Mouse (Mus musculus): ENCODE measurements around the gene 1700030K09Rik. TPM values are rescaled to one million over a fixed set of nuclear protein-coding genes. Genes with fewer than 3 reads are reported as not detected.
A peak's percentile ranks its signal among the peaks of the same experiment; 100 is the strongest.

Gene 1700030K09Rik
- polyA plus RNA-seq, 1 experiment from 2014 or later = 10.4 TPM

- Histone ChIP-seq H3K4me1 (replicated peaks; ENCODE audit: insufficient read depth, low read length) (peaks cover 17% of the 10 kb centered on the region), H3K9me3 (replicated peaks; ENCODE audit: low read length) (no peaks in the 10 kb centered on the region), H3K9ac (ENCODE audit: low read depth, low read length) (no peak overlapping the region), H3K4me3 (replicated peaks; ENCODE audit: low read depth, low read length) (no peak overlapping the region), H3K27ac (no peak overlapping the region), H3K36me3 (ENCODE audit: insufficient read depth, low read length) (no peaks in the 10 kb centered on the region), H3K27me3 (ENCODE audit: insufficient read depth, low read length) (no peaks in the 10 kb centered on the region), H3K4me2 (ENCODE audit: low read length) (no peak overlapping the region)
- WGBS = 55% methylated on average over 2 of the region's 2 CpGs
- ATAC-seq (replicated peaks; ENCODE audit: low FRiP score, low read depth) (no peak), DNase-seq (ENCODE audit: low spot score) (no peak)
- TF ChIP-seq CTCF (IDR thresholded peaks at IDR 0.05; ENCODE audit: low read depth) = no peak
Observed at GRCm38 (mm10) chr8:72415252-72415651, 28.4 kb upstream of the 1700030K09Rik start.

GRCm38 (mm10) chr8:72418073-72418472 is 25.6 kb upstream of the 1700030K09Rik start:
- H3K9me3 ChIP-seq (replicated peaks; ENCODE audit: low read length) = no peaks in the 10 kb centered on the region
- no peak overlapping the region for H3K27ac ChIP-seq
- H3K9ac ChIP-seq (ENCODE audit: low read depth, low read length) = no peak overlapping the region
- no peak overlapping the region for H3K4me2 ChIP-seq (ENCODE audit: low read length)
- WGBS = 94% methylated on average over 4 of the region's 4 CpGs
- no peak for DNase-seq (ENCODE audit: low spot score)
- no peak for TF ChIP-seq CTCF (IDR thresholded peaks at IDR 0.05; ENCODE audit: low read depth)
- no peaks in the 10 kb centered on the region for H3K27me3 ChIP-seq (ENCODE audit: insufficient read depth, low read length)
- no peak for ATAC-seq (replicated peaks; ENCODE audit: low FRiP score, low read depth)
- H3K36me3 ChIP-seq (ENCODE audit: insufficient read depth, low read length) = no peaks in the 10 kb centered on the region
- H3K4me1 ChIP-seq (replicated peaks; ENCODE audit: insufficient read depth, low read length) = peaks cover 19% of the 10 kb centered on the region
- H3K4me3 ChIP-seq (replicated peaks; ENCODE audit: low read depth, low read length) = no peak overlapping the region

- WGBS = 1% methylated on average over 73 of the region's 73 CpGs
- Histone ChIP-seq H3K27ac (peak overlapping the region; percentile 81), H3K27me3 (ENCODE audit: insufficient read depth, low read length) (no peaks in the 10 kb centered on the region), H3K4me3 (replicated peaks; ENCODE audit: low read depth, low read length) (peak overlapping the region; percentile 89), H3K4me1 (replicated peaks; ENCODE audit: insufficient read depth, low read length) (peaks cover 19% of the 10 kb centered on the region), H3K4me2 (ENCODE audit: low read length) (peak overlapping the region; percentile 71), H3K9me3 (replicated peaks; ENCODE audit: low read length) (no peaks in the 10 kb centered on the region), H3K36me3 (ENCODE audit: insufficient read depth, low read length) (no peaks in the 10 kb centered on the region), H3K9ac (ENCODE audit: low read depth, low read length) (peak overlapping the region; percentile 89)
- DNase-seq (ENCODE audit: low spot score) = peak; percentile 50
- ATAC-seq (replicated peaks; ENCODE audit: low FRiP score, low read depth) = peak; percentile 71
- no peak for TF ChIP-seq CTCF (IDR thresholded peaks at IDR 0.05; ENCODE audit: low read depth)
Observed at GRCm38 (mm10) chr8:72420571-72421361, 22.9 kb upstream of the 1700030K09Rik start.

- peak within 1 kb of the TSS; percentile 89 for H3K4me3 ChIP-seq (replicated peaks; ENCODE audit: low read depth, low read length)
- peak within 1 kb of the TSS; percentile 84 for H3K27ac ChIP-seq
- WGBS = under 1% methylated on average over 48 of the region's 48 CpGs
- peak; percentile 98 for ATAC-seq (replicated peaks; ENCODE audit: low FRiP score, low read depth)
- H3K4me1 ChIP-seq (replicated peaks; ENCODE audit: insufficient read depth, low read length) = peaks cover 19% of the 10 kb centered on the region
- H3K36me3 ChIP-seq (ENCODE audit: insufficient read depth, low read length) = no peaks in the 10 kb centered on the region
- no peak for TF ChIP-seq CTCF (IDR thresholded peaks at IDR 0.05; ENCODE audit: low read depth)
- peak; percentile 100 for DNase-seq (ENCODE audit: low spot score)
- no peaks in the 10 kb centered on the region for H3K27me3 ChIP-seq (ENCODE audit: insufficient read depth, low read length)
- H3K9me3 ChIP-seq (replicated peaks; ENCODE audit: low read length) = no peaks in the 10 kb centered on the region
- peak within 1 kb of the TSS; percentile 89 for H3K9ac ChIP-seq (ENCODE audit: low read depth, low read length)
- H3K4me2 ChIP-seq (ENCODE audit: low read length) = peak within 1 kb of the TSS; percentile 71
Observed at GRCm38 (mm10) chr8:72421362-72422335, 22.0 kb upstream of the 1700030K09Rik start, which contains the start of gene Eps15l1. TSS of gene Eps15l1 (minus strand) at chr8:72421460.

GRCm38 (mm10) chr8:72422926-72423325 is 20.8 kb upstream of the 1700030K09Rik start:
- Histone ChIP-seq H3K27ac (no peak overlapping the region), H3K9me3 (replicated peaks; ENCODE audit: low read length) (no peaks in the 10 kb centered on the region), H3K36me3 (ENCODE audit: insufficient read depth, low read length) (no peaks in the 10 kb centered on the region), H3K4me1 (replicated peaks; ENCODE audit: insufficient read depth, low read length) (peaks cover 12% of the 10 kb centered on the region), H3K4me2 (ENCODE audit: low read length) (no peak overlapping the region), H3K27me3 (ENCODE audit: insufficient read depth, low read length) (no peaks in the 10 kb centered on the region), H3K4me3 (replicated peaks; ENCODE audit: low read depth, low read length) (no peak overlapping the region), H3K9ac (ENCODE audit: low read depth, low read length) (no peak overlapping the region)
- WGBS = 84% methylated on average over 1 of the region's 1 CpGs
- TF ChIP-seq CTCF (IDR thresholded peaks at IDR 0.05; ENCODE audit: low read depth) = peak; percentile 59
- peak; percentile 32 for DNase-seq (ENCODE audit: low spot score)
- ATAC-seq (replicated peaks; ENCODE audit: low FRiP score, low read depth) = no peak

- Histone ChIP-seq H3K4me3 (replicated peaks; ENCODE audit: low read depth, low read length) (no peak overlapping the region), H3K4me2 (ENCODE audit: low read length) (no peak overlapping the region), H3K36me3 (ENCODE audit: insufficient read depth, low read length) (no peaks in the 10 kb centered on the region), H3K27me3 (ENCODE audit: insufficient read depth, low read length) (no peaks in the 10 kb centered on the region), H3K27ac (no peak overlapping the region), H3K4me1 (replicated peaks; ENCODE audit: insufficient read depth, low read length) (no peaks in the 10 kb centered on the region), H3K9me3 (replicated peaks; ENCODE audit: low read length) (no peaks in the 10 kb centered on the region), H3K9ac (ENCODE audit: low read depth, low read length) (no peak overlapping the region)
- 57% methylated on average over 13 of the region's 13 CpGs for WGBS
- TF ChIP-seq CTCF (IDR thresholded peaks at IDR 0.05; ENCODE audit: low read depth) = peak; percentile 56
- no peak for DNase-seq (ENCODE audit: low spot score)
- ATAC-seq (replicated peaks; ENCODE audit: low FRiP score, low read depth) = no peak
Observed at GRCm38 (mm10) chr8:72429676-72430075, 14.0 kb upstream of the 1700030K09Rik start.
